Mouse (Mus musculus): ENCODE measurements around the gene 1700109H08Rik.
"Not testable (repeated sequence)": the region's sequence is repeated elsewhere in the genome, so short reads cannot be mapped to it uniquely, and the experiment has no call there.

The 1700109H08Rik gene

DNA sequence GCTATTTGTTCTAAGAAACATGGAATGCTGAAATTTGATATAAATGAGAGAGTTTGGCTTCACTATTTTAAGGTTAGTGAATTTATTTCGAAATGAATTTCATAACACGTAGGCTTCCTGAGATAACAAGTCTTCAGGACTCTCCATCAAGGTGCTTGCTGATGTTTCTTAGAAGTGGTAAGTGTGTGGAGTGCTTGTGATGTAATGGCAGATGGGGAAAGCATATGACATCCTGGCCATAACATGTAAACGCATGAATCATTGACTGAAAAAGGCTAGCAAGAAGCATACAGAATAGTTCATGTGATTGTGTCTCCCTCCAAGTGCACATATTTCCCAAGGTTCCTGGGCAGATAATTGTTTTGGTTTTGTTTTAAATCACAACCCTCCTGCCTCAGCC is 29.4 kb downstream of the 1700109H08Rik start:
- no peak for DNase-seq

GRCm38 (mm10) chr5:3607114-3607513 is 35.7 kb downstream of the 1700109H08Rik start:
- no peak for DNase-seq

DNA sequence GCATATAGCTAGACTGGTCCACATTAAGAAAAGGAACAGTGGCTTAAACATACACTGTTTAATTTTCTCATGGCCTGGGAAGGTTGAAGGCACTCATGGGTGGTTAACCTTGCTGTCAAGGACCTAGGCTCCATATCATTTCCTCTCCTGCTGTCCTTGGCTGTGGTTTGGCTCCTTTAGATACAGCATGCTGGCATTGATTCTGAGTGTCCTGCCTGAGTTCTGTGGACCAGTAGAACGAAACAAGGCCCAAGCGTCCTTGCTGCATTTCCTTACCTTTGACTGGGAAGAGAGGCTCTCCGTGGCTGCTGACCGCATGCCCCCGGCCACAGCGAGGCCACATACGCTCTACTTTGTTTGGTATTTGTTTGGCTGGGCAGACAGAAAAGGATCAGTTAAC is 37.9 kb downstream of the 1700109H08Rik start:
- no peak for DNase-seq

DNA sequence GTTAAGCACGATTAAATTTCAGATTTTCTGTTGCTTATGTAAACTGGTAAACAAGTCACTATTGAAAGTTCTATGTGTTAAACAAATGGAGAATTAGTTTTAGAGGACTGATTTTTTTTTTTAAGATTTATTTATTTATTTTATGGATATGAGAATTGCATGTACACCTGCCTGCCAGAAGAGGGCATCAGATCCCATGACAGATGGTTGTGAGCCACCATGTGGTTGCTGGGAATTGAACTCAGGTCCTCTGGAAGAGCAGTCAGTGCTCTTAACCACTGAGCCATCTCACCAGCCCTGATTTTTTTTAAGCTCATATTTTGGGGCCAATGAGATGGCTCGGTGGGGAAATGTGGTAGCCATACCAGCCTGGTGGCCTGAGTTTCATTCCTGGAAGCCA is 40.5 kb downstream of the 1700109H08Rik start:
- not testable (repeated sequence) for DNase-seq

- no peak for DNase-seq
Measured at GRCm38 (mm10) chr5:3620486-3620885, 49.1 kb downstream of the 1700109H08Rik start.

DNA sequence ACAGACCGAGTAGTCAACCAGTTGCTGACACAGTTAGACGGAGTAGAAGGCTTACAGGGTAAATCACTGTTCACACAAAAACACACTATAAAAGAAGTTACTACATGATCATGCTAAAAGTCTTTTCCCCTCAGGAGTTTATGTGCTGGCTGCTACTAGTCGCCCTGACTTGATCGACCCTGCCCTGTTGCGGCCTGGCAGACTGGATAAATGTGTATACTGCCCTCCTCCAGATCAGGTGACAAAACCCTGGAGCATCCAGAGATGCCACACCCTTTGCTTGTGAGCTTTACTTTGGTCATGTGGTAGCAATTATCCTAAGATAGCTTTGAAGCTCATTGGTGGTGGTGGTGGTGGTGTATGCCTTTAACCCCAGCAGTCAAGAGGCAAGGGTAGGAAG is 58.7 kb downstream of the 1700109H08Rik start:
- DNase-seq = no peak

GRCm38 (mm10) chr5:3631512-3632271 is 60.3 kb downstream of the 1700109H08Rik start:
- DNase-seq = no peak

DNA sequence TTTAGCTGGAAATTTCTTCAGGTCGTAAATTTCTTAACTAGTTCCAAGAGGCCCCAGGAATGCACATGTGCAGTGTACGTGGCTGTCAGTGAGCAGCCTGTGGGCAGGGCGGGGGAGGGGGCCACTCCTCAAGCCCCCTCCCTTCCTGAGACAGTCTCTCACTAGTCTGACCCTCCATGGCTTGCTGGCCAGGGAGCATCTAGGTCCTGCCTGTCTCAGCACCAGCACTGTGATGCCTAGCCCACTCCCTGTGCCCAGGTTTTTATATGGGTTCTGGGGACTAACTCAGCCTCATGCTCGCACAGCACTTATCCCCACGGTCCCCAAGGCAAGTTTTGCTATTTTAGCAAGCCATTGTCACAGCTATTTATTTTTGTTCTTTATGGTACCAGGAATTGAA is 60.9 kb downstream of the 1700109H08Rik start:
- DNase-seq = no peak

DNA sequence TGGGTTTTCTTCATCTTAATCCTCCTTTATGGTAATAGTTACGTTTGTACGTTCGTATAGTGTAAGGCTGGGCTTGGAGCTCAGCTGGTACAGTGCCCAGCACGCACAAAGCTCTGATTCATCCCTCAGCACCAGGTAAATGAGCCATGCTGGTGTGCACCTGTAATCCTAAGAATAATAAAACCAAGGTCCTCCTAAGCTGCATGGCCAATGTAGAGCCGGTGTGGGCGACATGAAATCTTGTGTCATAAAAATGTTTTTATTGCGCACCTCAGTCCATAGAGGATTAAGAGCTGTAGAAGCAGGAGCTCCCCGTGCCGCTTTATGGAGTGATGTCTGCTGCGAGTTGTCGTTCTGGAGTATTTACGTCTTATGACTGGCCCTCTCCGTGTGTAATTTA is 61.9 kb downstream of the 1700109H08Rik start:
- no peak for DNase-seq

DNA sequence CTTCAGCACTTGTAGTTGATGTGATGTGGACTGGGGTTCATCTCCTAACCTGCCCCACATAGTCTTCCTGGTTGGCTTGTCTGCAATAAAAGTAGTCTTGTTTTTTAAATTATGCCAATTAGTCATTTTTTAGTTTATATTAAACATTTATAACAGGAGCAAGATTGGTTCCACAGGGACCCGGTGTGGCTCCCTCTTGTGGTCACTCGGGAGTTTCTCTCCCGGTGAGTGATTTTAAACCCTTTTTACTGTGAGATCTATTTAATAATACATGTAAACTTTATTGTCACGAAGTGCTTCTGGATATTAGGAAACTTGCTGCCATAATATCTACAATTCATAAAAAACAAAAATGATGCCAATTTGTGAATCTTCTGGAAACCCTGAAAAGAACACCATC is 62.6 kb downstream of the 1700109H08Rik start:
- DNase-seq = no peak

Data from right cerebral cortex, postnatal 14 days (tissue).